Mouse (Mus musculus) gastrocnemius, adult 8-10 months (tissue): ENCODE measurements around the gene Acot7. TPM values are rescaled to one million over a fixed set of nuclear protein-coding genes. Genes with fewer than 3 reads are reported as not detected.

Experiments
- total RNA-seq, 4 experiments: library from RNA; stranded (reverse); gene quantifications; 2 replicates each; pipeline ENCODE4 v1.2.4; 2022

The Acot7 gene
- total RNA-seq, 4 experiments from 2014 or later = 13.8 to 15.9 (median 15.1) TPM

Other genes starting within 250 kb of the Acot7 start
- 10 to 100 TPM; 38.7 to 58.6 (median 46.5) TPM for gene Dnajc11, start 244.4 kb upstream of the Acot7 start, total RNA-seq
- 10 to 100 TPM; 30.4 to 33.6 (median 32.1) TPM for gene Thap3, start 189.1 kb upstream of the Acot7 start, total RNA-seq
- 1 to 10 TPM; 3.9 to 4.8 (median 4.5) TPM for gene Phf13, start 181.9 kb upstream of the Acot7 start, total RNA-seq
- gene Klhl21, start 169.3 kb upstream of the Acot7 start, total RNA-seq = 100 to 1,000 TPM; 125 to 158 (median 140) TPM
- gene Zbtb48, start 150.5 kb upstream of the Acot7 start, total RNA-seq = 1 to 10 TPM; 2.3 to 4.8 (median 3.1) TPM
- 1 to 10 TPM in 1 of 4 experiments, under 1 TPM in 3; 0.32 to 1.3 (median 0.66) TPM for gene Tas1r1, start 139.6 kb upstream of the Acot7 start, total RNA-seq
- gene Nol9, start 138.8 kb upstream of the Acot7 start, total RNA-seq = 10 to 100 TPM in 2 of 4 experiments, 1 to 10 TPM in 2; 9.4 to 13.2 (median 10.0) TPM
- gene Plekhg5, start 105.6 kb upstream of the Acot7 start, total RNA-seq = 1 to 10 TPM; 5.2 to 6.1 (median 5.8) TPM
- gene Tnfrsf25, start 62.2 kb upstream of the Acot7 start, total RNA-seq = under 1 TPM in 3 of 4 experiments, not detected in 1; 0.40 to 0.90 (median 0.85) TPM
- under 1 TPM; 0.11 to 0.48 (median 0.28) TPM for gene Espn, start 25.8 kb upstream of the Acot7 start, total RNA-seq
- gene Hes2, start 19.3 kb upstream of the Acot7 start, total RNA-seq = not detected
- 1 to 10 TPM; 2.4 to 2.7 (median 2.5) TPM for gene Gpr153, start 96.1 kb downstream of the Acot7 start, total RNA-seq
- not detected for gene Hes3, start 113.5 kb downstream of the Acot7 start, total RNA-seq
- gene Icmt, start 119.1 kb downstream of the Acot7 start, total RNA-seq = 10 to 100 TPM; 19.3 to 27.2 (median 21.6) TPM
- not detected for gene Rnf207, start 140.9 kb downstream of the Acot7 start, total RNA-seq
- gene Rpl22, start 147.6 kb downstream of the Acot7 start, total RNA-seq = 100 to 1,000 TPM; 195 to 290 (median 232) TPM
- under 1 TPM; 0.05 to 0.54 (median 0.12) TPM for gene Chd5, start 160.5 kb downstream of the Acot7 start, total RNA-seq